Mouse (Mus musculus) megakaryocyte, adult 5-6 weeks (primary cell): ENCODE data around the gene Nup160. TPM values are rescaled to one million over a fixed set of nuclear protein-coding genes. Genes with fewer than 3 reads are reported as not detected.

ENCODE experiments used
- ATAC-seq: 2 replicates; pipeline ENCODE4 v1.8.0; 2016; ENCODE audit warnings: mild to moderate bottlenecking, inconsistent platforms; ENCODE audit not compliant: poor library complexity, severe bottlenecking
- total RNA-seq, 2 experiments: library from RNA; stranded (forward) in 1 of 2; stranded (reverse) in 1 of 2; fragments of 153-499, 151-499 nt in 1 of 2; fragments of 221-1000, 200-1000 nt in 1 of 2; gene quantifications; 2 replicates each; pipeline versions ENCODE4 v1.2.3 to v1.2.4; 2015 to 2017

The Nup160 gene
- total RNA-seq (2015) (50.0 and 55.9 TPM in 2 replicates), total RNA-seq (2017) (40.3 and 41.6 TPM in 2 replicates)

DNA sequence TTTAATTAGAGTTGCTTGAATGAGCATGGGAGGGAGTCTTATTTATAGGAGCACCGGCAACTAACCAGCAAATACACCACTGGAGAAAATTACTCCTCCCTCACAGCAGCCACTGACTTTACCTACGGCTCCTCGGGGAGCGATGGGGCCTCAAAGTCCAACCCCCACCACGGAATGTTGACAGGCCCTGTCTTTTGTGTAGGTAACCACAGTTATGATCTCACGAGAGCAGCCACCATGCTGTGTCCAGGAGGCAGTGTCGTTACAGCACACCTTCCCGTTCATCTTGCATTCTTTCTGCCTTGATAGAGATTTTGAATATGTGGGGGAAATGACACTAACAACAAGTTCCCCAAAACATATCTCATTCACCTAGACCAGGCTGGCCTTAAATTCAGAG, at the start of gene Nup160:
Nup160 (plus strand) TSS at position 209 of the 400 bp plus-strand sequence.
- ATAC-seq = no peak

DNA sequence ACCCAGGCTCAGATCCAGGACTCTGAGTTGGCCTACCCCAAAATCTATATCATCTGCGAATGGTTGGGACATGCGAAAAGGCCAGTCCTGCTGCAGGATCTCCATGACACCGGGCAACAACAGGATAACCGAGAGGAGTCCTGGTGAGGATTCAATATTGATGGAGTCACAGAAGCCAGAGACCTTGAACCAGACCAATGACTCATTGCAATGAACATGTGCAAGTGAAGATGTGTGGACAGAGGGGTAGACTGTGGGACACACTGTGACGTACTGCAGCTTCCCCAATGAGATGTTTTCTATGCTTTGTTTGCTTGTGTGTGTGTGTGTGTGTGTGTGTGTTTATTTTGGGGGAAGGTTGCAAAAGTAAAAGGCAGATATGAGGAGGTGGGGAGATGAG, 48.8 kb upstream of the Nup160 start:
- no peak for ATAC-seq

- no peak for ATAC-seq
Observed at GRCm38 (mm10) chr2:90629552-90629951, 47.5 kb upstream of the Nup160 start.

GRCm38 (mm10) chr2:90631938-90632733, 44.9 kb upstream of the Nup160 start:
- peak; percentile 61 for ATAC-seq

DNA sequence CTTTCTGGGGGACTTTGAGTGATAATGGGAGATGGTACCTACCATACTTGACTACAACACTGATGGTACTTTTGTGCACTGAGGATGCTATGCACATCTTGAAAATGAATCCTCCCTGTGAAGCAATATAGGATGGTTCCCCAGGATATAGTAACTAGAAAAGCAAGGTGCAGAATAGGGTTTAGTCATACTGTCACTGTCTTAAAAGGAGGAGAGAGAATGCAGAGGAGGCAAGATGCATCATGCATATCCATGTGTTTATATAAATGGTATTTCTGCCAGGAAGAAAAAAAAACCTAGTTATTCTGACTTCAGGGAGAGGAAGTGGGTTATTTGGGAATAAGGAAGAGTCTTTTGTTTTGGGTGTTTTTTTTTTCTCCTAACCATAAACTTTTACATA, 42.3 kb upstream of the Nup160 start:
- no peak for ATAC-seq

DNA sequence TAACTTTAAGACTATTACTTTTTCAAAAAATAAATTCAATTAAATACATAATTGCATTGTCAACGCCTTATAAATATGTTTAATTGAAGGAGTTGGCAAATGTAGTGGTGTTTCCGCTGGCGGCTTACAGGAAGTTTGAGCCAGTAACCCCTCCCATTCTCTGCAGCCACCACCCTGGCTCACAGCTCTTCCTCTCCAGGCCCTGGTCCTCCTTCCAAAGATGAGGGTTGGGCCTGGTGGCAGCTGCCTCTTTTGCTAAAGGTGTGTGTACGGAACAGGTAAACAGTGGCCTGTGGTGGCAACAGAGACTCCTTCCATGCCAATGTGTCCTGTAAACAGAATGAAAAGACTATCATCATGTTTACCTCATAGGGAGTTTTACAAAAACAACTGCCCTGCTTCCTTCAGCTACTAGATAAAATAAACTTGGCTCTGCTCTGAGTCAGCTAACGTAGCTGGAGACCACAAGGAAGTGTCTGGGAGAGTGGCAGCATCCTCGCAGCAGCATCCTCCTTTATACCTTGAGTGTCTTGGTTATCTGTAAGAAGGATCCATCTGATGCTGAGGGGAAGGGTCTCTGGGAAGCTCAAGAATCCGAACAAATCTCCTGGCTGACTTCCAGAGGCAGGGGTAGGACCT, 41.8 kb upstream of the Nup160 start:
- ATAC-seq = peak; percentile 80

- ATAC-seq = no peak
Observed at GRCm38 (mm10) chr2:90636853-90637252, 40.2 kb upstream of the Nup160 start.

- ATAC-seq = no peak
Observed at GRCm38 (mm10) chr2:90638986-90639746, 37.8 kb upstream of the Nup160 start.

- no peak for ATAC-seq
Observed at GRCm38 (mm10) chr2:90639747-90640699, 37.0 kb upstream of the Nup160 start.

DNA sequence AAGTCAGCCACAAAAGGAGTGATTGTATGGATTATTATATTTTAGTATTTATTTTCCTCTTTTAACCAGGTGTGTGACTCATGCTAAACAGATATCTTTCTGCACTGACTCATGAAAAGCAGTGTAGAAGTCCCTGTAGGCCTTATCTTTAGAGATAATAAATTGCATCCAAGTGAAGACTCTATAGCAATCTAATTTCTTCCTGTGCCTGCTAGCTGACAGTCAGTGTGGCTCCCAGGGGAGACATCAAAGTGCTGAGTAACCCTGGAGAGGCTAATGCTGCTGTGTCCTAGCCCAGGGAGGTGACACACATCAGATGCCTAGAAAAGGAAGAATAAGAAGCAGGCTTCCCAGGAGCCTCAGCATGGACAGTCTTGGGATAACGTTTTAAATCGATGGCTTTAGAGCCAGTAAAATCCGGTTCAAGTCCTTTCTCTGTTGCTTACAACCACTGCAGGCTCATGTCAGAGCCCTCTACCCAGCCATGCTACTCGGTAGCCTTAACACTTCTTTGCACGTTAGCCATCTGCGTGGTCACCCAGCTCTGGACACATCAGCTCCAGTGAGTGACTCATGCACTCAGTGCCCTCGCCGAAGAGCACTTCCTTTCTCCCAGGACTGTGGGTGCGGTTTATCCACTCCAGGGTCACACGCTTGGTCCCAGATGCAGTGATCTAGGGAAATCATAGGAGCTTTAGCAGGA, 35.9 kb upstream of the Nup160 start:
- peak; percentile 86 for ATAC-seq

DNA sequence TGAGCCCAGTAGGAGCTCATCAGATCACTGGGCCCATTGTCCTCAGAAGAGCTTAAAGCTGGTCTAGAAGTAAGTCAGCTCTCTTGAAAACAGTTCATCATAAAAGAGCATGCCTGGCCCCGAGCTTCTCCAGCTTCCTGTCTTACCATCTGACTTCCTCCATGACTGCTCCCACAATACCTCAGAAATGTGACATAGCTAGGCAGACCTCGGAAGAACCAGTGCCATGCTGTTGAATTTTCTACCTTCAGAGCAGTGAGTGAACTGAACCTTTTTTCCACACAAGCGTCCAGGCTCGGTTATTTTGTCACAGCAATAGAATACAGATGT, 35.3 kb upstream of the Nup160 start:
- ATAC-seq = peak; percentile 58

- peak; percentile 72 for ATAC-seq
Observed at GRCm38 (mm10) chr2:90647084-90647483, 29.9 kb upstream of the Nup160 start.

DNA sequence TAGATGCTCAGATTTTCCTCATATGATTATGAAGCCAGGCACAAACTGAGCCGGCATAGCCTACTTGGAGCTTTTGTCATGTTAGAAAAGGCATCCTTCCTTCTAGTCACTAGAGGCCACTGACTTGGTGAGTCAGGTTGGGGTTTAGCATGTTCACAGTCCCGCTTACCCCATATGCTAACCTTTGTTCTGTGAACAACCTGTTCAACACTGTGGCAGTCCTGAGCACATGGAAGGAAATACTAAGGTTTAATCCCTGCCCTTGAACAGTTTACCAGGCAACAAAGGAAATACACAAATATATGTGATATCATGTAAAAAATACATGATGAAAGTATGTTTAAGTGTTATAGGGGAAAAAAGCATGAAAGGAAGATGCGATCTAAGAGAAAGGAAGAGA, 27.6 kb upstream of the Nup160 start:
- no peak for ATAC-seq

GRCm38 (mm10) chr2:90649965-90650364, 27.1 kb upstream of the Nup160 start:
- peak; percentile 93 for ATAC-seq

DNA sequence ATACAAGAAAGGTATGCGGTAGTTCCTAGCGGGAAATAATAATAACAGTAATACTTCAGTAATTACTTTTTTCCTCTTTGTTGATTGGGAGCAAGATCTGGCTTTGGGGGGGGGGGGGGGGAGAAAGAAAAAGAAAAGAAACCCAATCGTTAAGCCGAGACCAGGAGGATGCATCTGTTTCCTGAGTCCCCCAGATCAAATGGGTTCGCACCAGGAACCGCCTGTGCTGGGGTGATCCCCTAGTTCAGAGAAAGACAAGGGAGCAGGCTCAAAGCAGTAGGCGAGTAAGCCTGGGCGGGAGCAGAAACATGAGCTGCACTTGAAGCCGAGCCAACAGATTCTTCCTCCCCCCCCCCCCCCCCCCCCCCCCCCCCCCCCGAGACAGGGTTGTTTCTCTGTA, 24.9 kb upstream of the Nup160 start:
- no peak for ATAC-seq

DNA sequence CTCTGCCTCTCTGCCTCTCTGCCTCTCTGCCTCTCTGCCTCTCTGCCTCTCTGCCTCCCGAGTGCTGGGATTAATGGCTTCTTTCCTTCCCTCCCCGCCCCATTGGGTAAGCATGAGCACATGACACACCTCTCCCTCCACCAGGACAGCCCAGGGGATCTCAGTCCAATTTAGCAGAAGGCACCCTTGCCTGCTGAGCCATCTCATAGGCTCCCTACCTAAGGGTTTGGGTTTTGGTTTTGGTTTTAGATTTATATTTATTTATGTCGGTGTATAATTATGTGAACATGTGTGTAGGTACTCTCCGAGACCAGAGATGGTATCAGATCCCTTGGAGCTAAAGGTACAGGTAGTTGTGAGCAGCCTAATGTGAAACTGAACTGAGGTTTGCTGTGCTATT, 24.0 kb upstream of the Nup160 start:
- ATAC-seq = no peak

DNA sequence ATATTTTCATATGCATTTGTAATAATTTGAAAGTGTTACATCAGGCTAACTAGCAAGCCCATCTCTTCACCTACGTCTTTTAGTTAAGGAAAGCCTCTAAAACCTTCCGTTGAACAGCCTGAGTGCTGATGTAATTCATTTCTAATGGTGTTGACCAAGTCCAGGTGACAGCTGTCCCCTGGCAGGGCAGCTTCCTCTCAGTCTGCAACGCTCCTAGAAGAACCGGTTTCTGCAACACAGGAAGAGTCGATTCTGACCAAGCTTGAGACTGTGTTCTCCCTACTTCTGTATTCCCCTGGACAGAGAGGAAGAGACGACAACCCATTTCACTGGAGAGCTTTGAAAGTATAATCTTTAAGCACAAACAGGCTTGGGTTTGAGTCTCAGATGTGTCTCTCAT, 21.6 kb upstream of the Nup160 start:
- peak; percentile 90 for ATAC-seq

- no peak for ATAC-seq
Observed at GRCm38 (mm10) chr2:90658613-90659012, 18.4 kb upstream of the Nup160 start.

GRCm38 (mm10) chr2:90659016-90659415, 18.0 kb upstream of the Nup160 start:
- no peak for ATAC-seq

- no peak for ATAC-seq
Observed at GRCm38 (mm10) chr2:90659639-90660038, 17.4 kb upstream of the Nup160 start.
